Mouse (Mus musculus) liver, embryonic 11.5 days (tissue): Measurements from ENCODE around the gene Dhx58. TPM values are rescaled to one million over a fixed set of nuclear protein-coding genes. Genes with fewer than 3 reads are reported as not detected.
A peak's percentile ranks its signal among the peaks of the same experiment; 100 is the strongest.

Source experiments
- ATAC-seq: fragments of 200-750 bp; cut with Nextera tagmentation; replicated peaks from 2 replicates; pipeline ENCODE4 v1.8.0; 2017; ENCODE audit warnings: moderate number of reproducible peaks, mild to moderate bottlenecking, moderate TSS enrichment, moderate library complexity; ENCODE audit not compliant: low FRiP score
- DNase-seq: peaks from one replicate; pipeline ENCODE4 v3.0.0-alpha.2; 2017; ENCODE audit warnings: low spot score
- H3K27ac ChIP-seq: fragments of 300-500 bp; sonication (generic); 2 replicates; pipeline ENCODE4 v1.5.1; 2014; ENCODE audit warnings: mild to moderate bottlenecking, low read depth, low read length, control low read depth
- H3K27me3 ChIP-seq: fragments of 300-500 bp; sonication (generic); replicated peaks from 2 replicates; pipeline ENCODE4 v1.6.1; 2014; ENCODE audit warnings: low read length, mixed read lengths; ENCODE audit not compliant: control insufficient read depth, insufficient read depth
- H3K36me3 ChIP-seq: fragments of 300-500 bp; sonication (generic); 2 replicates; pipeline ENCODE4 v1.6.1; 2014; ENCODE audit warnings: mild to moderate bottlenecking, low read length, moderate library complexity, mixed read lengths; ENCODE audit not compliant: control insufficient read depth, insufficient read depth
- H3K4me1 ChIP-seq: fragments of 300-500 bp; sonication (generic); replicated peaks from 2 replicates; pipeline ENCODE4 v1.6.1; 2014; ENCODE audit warnings: low read length, mixed read lengths; ENCODE audit not compliant: control insufficient read depth, insufficient read depth
- H3K4me2 ChIP-seq: fragments of 300-500 bp; sonication (generic); 2 replicates; pipeline ENCODE4 v1.6.1; 2014; ENCODE audit warnings: mild to moderate bottlenecking, control low read depth, moderate library complexity
- H3K4me3 ChIP-seq: fragments of 300-500 bp; sonication (generic); 2 replicates; pipeline ENCODE4 v1.5.1; 2014; ENCODE audit warnings: low read depth, low read length, control low read depth
- H3K9ac ChIP-seq: fragments of 300-500 bp; sonication (generic); 2 replicates; pipeline ENCODE4 v1.6.1; 2014; ENCODE audit warnings: low read depth, low read length, control low read depth
- H3K9me3 ChIP-seq: fragments of 300-500 bp; sonication (generic); 2 replicates; pipeline ENCODE4 v1.6.1; 2016; ENCODE audit warnings: low read length, inconsistent platforms, mixed read lengths; ENCODE audit not compliant: control insufficient read depth
- WGBS: fragments of 180-500 bp; shearing (Covaris S2); extraction: QIAGEN DNeasy Blood & Tissue Kit; methylation state at CpG from one replicate; pipeline ENCODE4 v1.1.7; 2014; 5-methylcytosine and 5-hydroxymethylcytosine counted together
- polyA plus RNA-seq: library from polyadenylated mRNA; unstranded; fragments of >200 nt; fragmentation: Nextera tagmentation; extraction: Ambion mirVana; gene quantifications from 2 replicates; pipeline ENCODE4 v1.2.1, GENCODE M21; 2014

The Dhx58 gene
- polyA plus RNA-seq, 1 experiment from 2014 or later = 3.7 TPM

GRCm38 (mm10) chr11:100728601-100729000, 24.5 kb upstream of the Dhx58 start:
- no peaks in the 10 kb centered on the region for H3K27me3 ChIP-seq
- H3K4me2 ChIP-seq = no peak overlapping the region
- DNase-seq (no peak), ATAC-seq (no peak)
- 88% methylated on average over 6 of the region's 6 CpGs for WGBS
- H3K4me1 ChIP-seq = peaks cover 40% of the 10 kb centered on the region
- no peak overlapping the region for H3K9ac ChIP-seq
- no peaks in the 10 kb centered on the region for H3K9me3 ChIP-seq
- no peak overlapping the region for H3K27ac ChIP-seq
- no peak overlapping the region for H3K4me3 ChIP-seq
- peaks cover 12% of the 10 kb centered on the region; the same call in 1 of the 2 replicates for H3K36me3 ChIP-seq

- no peaks in the 10 kb centered on the region for H3K9me3 ChIP-seq
- H3K27me3 ChIP-seq = no peaks in the 10 kb centered on the region
- ATAC-seq = no peak
- H3K36me3 ChIP-seq = peaks cover 9% of the 10 kb centered on the region; the same call in 1 of the 2 replicates
- no peak overlapping the region for H3K4me2 ChIP-seq
- H3K27ac ChIP-seq = no peak overlapping the region
- 93% methylated on average over 3 of the region's 3 CpGs for WGBS
- H3K4me1 ChIP-seq = peaks cover 45% of the 10 kb centered on the region
- no peak overlapping the region for H3K9ac ChIP-seq
- DNase-seq = no peak
- H3K4me3 ChIP-seq = no peak overlapping the region
Measured at GRCm38 (mm10) chr11:100727201-100727600, 23.1 kb upstream of the Dhx58 start.

GRCm38 (mm10) chr11:100724919-100725512, 20.9 kb upstream of the Dhx58 start:
- no peak overlapping the region for H3K4me3 ChIP-seq
- DNase-seq (no peak), ATAC-seq (peak; percentile 47; the same call in 1 of the 2 replicates)
- peak overlapping the region; percentile 9; the same call in 1 of the 2 replicates for H3K4me2 ChIP-seq
- no peaks in the 10 kb centered on the region for H3K9me3 ChIP-seq
- H3K9ac ChIP-seq = no peak overlapping the region
- peak overlapping the region; percentile 67 for H3K27ac ChIP-seq
- no peaks in the 10 kb centered on the region for H3K27me3 ChIP-seq
- peaks cover 9% of the 10 kb centered on the region; the same call in 1 of the 2 replicates for H3K36me3 ChIP-seq
- H3K4me1 ChIP-seq = peaks cover 61% of the 10 kb centered on the region
- WGBS = 21% methylated on average over 5 of the region's 5 CpGs

- Histone ChIP-seq H3K4me1 (peaks cover 64% of the 10 kb centered on the region), H3K4me2 (peak overlapping the region; percentile 42), H3K9ac (0 out of 2 replicates have a peak overlapping the region, but pooled peaks have one; percentile 25), H3K27me3 (no peaks in the 10 kb centered on the region), H3K4me3 (no peak overlapping the region; the same call in 1 of the 2 replicates), H3K9me3 (no peaks in the 10 kb centered on the region), H3K36me3 (peaks cover 20% of the 10 kb centered on the region), H3K27ac (peak overlapping the region; percentile 74)
- 49% methylated on average over 2 of the region's 2 CpGs for WGBS
- peak; percentile 6; the same call in 1 of the 2 replicates for ATAC-seq
- DNase-seq = no peak
Measured at GRCm38 (mm10) chr11:100722493-100723028, 18.5 kb upstream of the Dhx58 start.

GRCm38 (mm10) chr11:100721776-100722492, 17.9 kb upstream of the Dhx58 start:
- H3K9ac ChIP-seq = 0 out of 2 replicates have a peak overlapping the region, but pooled peaks have one; percentile 25
- H3K27ac ChIP-seq = peak overlapping the region; percentile 74
- ATAC-seq = peak; percentile 76
- 40% methylated on average over 8 of the region's 8 CpGs for WGBS
- no peaks in the 10 kb centered on the region for H3K27me3 ChIP-seq
- peaks cover 20% of the 10 kb centered on the region for H3K36me3 ChIP-seq
- H3K4me3 ChIP-seq = no peak overlapping the region; the same call in 1 of the 2 replicates
- H3K4me2 ChIP-seq = peak overlapping the region; percentile 42
- H3K4me1 ChIP-seq = peaks cover 61% of the 10 kb centered on the region
- no peak for DNase-seq
- H3K9me3 ChIP-seq = no peaks in the 10 kb centered on the region

GRCm38 (mm10) chr11:100721254-100721653, 17.2 kb upstream of the Dhx58 start:
- Histone ChIP-seq H3K4me3 (no peak overlapping the region), H3K27me3 (no peaks in the 10 kb centered on the region), H3K9ac (0 out of 2 replicates have a peak overlapping the region, but pooled peaks have one; percentile 25), H3K9me3 (no peaks in the 10 kb centered on the region), H3K36me3 (peaks cover 24% of the 10 kb centered on the region), H3K4me2 (peak overlapping the region; percentile 29), H3K4me1 (peaks cover 61% of the 10 kb centered on the region), H3K27ac (peak overlapping the region; percentile 74)
- ATAC-seq (no peak), DNase-seq (no peak)
- WGBS = 34% methylated on average over 4 of the region's 4 CpGs

GRCm38 (mm10) chr11:100720345-100720744, 16.3 kb upstream of the Dhx58 start:
- no peaks in the 10 kb centered on the region for H3K27me3 ChIP-seq
- no peak for DNase-seq
- no peak for ATAC-seq
- peaks cover 51% of the 10 kb centered on the region for H3K4me1 ChIP-seq
- H3K4me3 ChIP-seq = no peak overlapping the region
- WGBS = 47% methylated on average over 5 of the region's 5 CpGs
- H3K27ac ChIP-seq = peak overlapping the region; percentile 74; the same call in 1 of the 2 replicates
- no peak overlapping the region for H3K9ac ChIP-seq
- H3K36me3 ChIP-seq = peaks cover 31% of the 10 kb centered on the region
- no peak overlapping the region for H3K4me2 ChIP-seq
- no peaks in the 10 kb centered on the region for H3K9me3 ChIP-seq

- Histone ChIP-seq H3K9ac (no peak overlapping the region), H3K36me3 (peaks cover 33% of the 10 kb centered on the region), H3K4me2 (no peak overlapping the region), H3K9me3 (no peaks in the 10 kb centered on the region), H3K4me3 (no peak overlapping the region), H3K27me3 (no peaks in the 10 kb centered on the region), H3K4me1 (peaks cover 47% of the 10 kb centered on the region), H3K27ac (peak overlapping the region; percentile 7; the same call in 1 of the 2 replicates)
- no peak for DNase-seq
- no peak for ATAC-seq
- WGBS = 80% methylated on average over 11 of the region's 11 CpGs
Measured at GRCm38 (mm10) chr11:100719893-100720292, 15.8 kb upstream of the Dhx58 start.
